Mouse (Mus musculus) testis, adult 2 months (tissue): ENCODE results near the gene Gcm1. TPM values are rescaled to one million over a fixed set of nuclear protein-coding genes. Genes with fewer than 3 reads are reported as not detected.

ENCODE experiments used
- H3K27ac ChIP-seq: fragments of 200-500 bp; 2 replicates; pipeline ENCODE4 v1.5.1; 2012; ENCODE audit warnings: low read depth, low read length; ENCODE audit not compliant: control insufficient read depth, insufficient read depth
- H3K27me3 ChIP-seq: fragments of 200-500 bp; 2 replicates; pipeline ENCODE4 v1.6.1; 2012; ENCODE audit warnings: mild to moderate bottlenecking, low read length, moderate library complexity; ENCODE audit not compliant: control insufficient read depth, insufficient read depth
- H3K36me3 ChIP-seq: fragments of 200-500 bp; 2 replicates; pipeline ENCODE4 v1.6.1; 2012; ENCODE audit warnings: mild to moderate bottlenecking, low read length; ENCODE audit not compliant: control insufficient read depth, insufficient read depth
- H3K4me1 ChIP-seq: fragments of 200-500 bp; 2 replicates; pipeline ENCODE4 v1.6.1; 2012; ENCODE audit warnings: low read length; ENCODE audit not compliant: control insufficient read depth, insufficient read depth
- H3K4me3 ChIP-seq: fragments of 200-500 bp; 2 replicates; pipeline ENCODE4 v1.5.1; 2012; ENCODE audit warnings: low read depth, mild to moderate bottlenecking, low read length, moderate library complexity, mixed read lengths; ENCODE audit not compliant: control insufficient read depth
- CTCF ChIP-seq: fragments of 200-500 bp; IDR thresholded peaks from 2 replicates; pipeline ENCODE4 v1.5.1; 2012; ENCODE audit warnings: low read depth, mild to moderate bottlenecking, inconsistent platforms, low read length, moderate library complexity; ENCODE audit not compliant: control insufficient read depth, insufficient read depth, insufficient replicate concordance
- POLR2A ChIP-seq: fragments of 200-500 bp; IDR thresholded peaks from 2 replicates; pipeline ENCODE4 v1.6.1; 2012; ENCODE audit warnings: low read depth, mild to moderate bottlenecking, inconsistent platforms, low read length, moderate library complexity; ENCODE audit not compliant: control insufficient read depth
- polyA plus RNA-seq: library from polyadenylated mRNA; depleted of rRNA; stranded (reverse); fragments of >200 nt; gene quantifications from 2 replicates; pipeline ENCODE4 v1.2.3, GENCODE M21; 2012

Gcm1 gene
- polyA plus RNA-seq, 1 experiment, result not detected

GRCm38 (mm10) chr9:78087751-78088150 is 36.0 kb downstream of the Gcm1 start:
- Histone ChIP-seq H3K4me3 (no peak overlapping the region), H3K36me3 (peaks cover 6% of the 10 kb centered on the region), H3K27ac (no peak overlapping the region), H3K4me1 (no peaks in the 10 kb centered on the region; the same call in 1 of the 2 replicates), H3K27me3 (no peaks in the 10 kb centered on the region)
- no peak for TF ChIP-seq CTCF
- TF ChIP-seq POLR2A, result no peak

- Histone ChIP-seq H3K4me3 (no peak overlapping the region), H3K4me1 (no peaks in the 10 kb centered on the region; the same call in 1 of the 2 replicates), H3K27me3 (no peaks in the 10 kb centered on the region), H3K36me3 (peaks cover 6% of the 10 kb centered on the region), H3K27ac (no peak overlapping the region)
- TF ChIP-seq CTCF (no peak), POLR2A (no peak)
These were observed 36.8 kb downstream of the Gcm1 start for GRCm38 (mm10) chr9:78088521-78088920.

GRCm38 (mm10) chr9:78088971-78089370 is 37.2 kb downstream of the Gcm1 start:
- H3K4me3 ChIP-seq, result no peak overlapping the region
- H3K36me3 ChIP-seq, result peaks cover 6% of the 10 kb centered on the region
- no peak overlapping the region for H3K27ac ChIP-seq
- no peaks in the 10 kb centered on the region for H3K27me3 ChIP-seq
- H3K4me1 ChIP-seq, result no peaks in the 10 kb centered on the region; the same call in 1 of the 2 replicates
- no peak for TF ChIP-seq POLR2A
- TF ChIP-seq CTCF, result no peak

- Histone ChIP-seq H3K27ac (no peak overlapping the region), H3K36me3 (peaks cover 6% of the 10 kb centered on the region), H3K4me3 (no peak overlapping the region), H3K27me3 (no peaks in the 10 kb centered on the region), H3K4me1 (no peaks in the 10 kb centered on the region; the same call in 1 of the 2 replicates)
- TF ChIP-seq POLR2A (no peak), CTCF (no peak)
These were observed 38.2 kb downstream of the Gcm1 start for GRCm38 (mm10) chr9:78089906-78090305.

- no peaks in the 10 kb centered on the region for H3K27me3 ChIP-seq
- no peak overlapping the region for H3K27ac ChIP-seq
- peaks cover 5% of the 10 kb centered on the region for H3K36me3 ChIP-seq
- no peak overlapping the region for H3K4me3 ChIP-seq
- TF ChIP-seq CTCF, result no peak
- TF ChIP-seq POLR2A, result no peak
- no peaks in the 10 kb centered on the region; the same call in 1 of the 2 replicates for H3K4me1 ChIP-seq
These were observed 38.9 kb downstream of the Gcm1 start for GRCm38 (mm10) chr9:78090596-78090995.

GRCm38 (mm10) chr9:78095686-78096085 is 44.0 kb downstream of the Gcm1 start:
- no peak overlapping the region for H3K4me3 ChIP-seq
- no peaks in the 10 kb centered on the region for H3K27me3 ChIP-seq
- no peaks in the 10 kb centered on the region for H3K4me1 ChIP-seq
- no peak overlapping the region for H3K27ac ChIP-seq
- TF ChIP-seq CTCF, result no peak
- no peak for TF ChIP-seq POLR2A
- peaks cover 1% of the 10 kb centered on the region for H3K36me3 ChIP-seq

GRCm38 (mm10) chr9:78096376-78096775 is 44.7 kb downstream of the Gcm1 start:
- no peaks in the 10 kb centered on the region for H3K4me1 ChIP-seq
- no peaks in the 10 kb centered on the region for H3K27me3 ChIP-seq
- peaks cover 1% of the 10 kb centered on the region for H3K36me3 ChIP-seq
- no peak for TF ChIP-seq CTCF
- TF ChIP-seq POLR2A, result no peak
- H3K27ac ChIP-seq, result no peak overlapping the region
- no peak overlapping the region for H3K4me3 ChIP-seq

GRCm38 (mm10) chr9:78100956-78101355 is 49.2 kb downstream of the Gcm1 start:
- Histone ChIP-seq H3K27ac (no peak overlapping the region), H3K36me3 (peaks cover 4% of the 10 kb centered on the region; the same call in 1 of the 2 replicates), H3K4me3 (no peak overlapping the region), H3K4me1 (no peaks in the 10 kb centered on the region), H3K27me3 (no peaks in the 10 kb centered on the region)
- TF ChIP-seq CTCF (no peak), POLR2A (no peak)
